Mouse (Mus musculus) limb, embryonic 14.5 days (tissue): Measurements from ENCODE around the gene Spats1. TPM values are rescaled to one million over a fixed set of nuclear protein-coding genes. Genes with fewer than 3 reads are reported as not detected.
A peak's percentile ranks its signal among the peaks of the same experiment; 100 is the strongest.
"Not testable (repeated sequence)": the region's sequence is repeated elsewhere in the genome, so short reads cannot be mapped to it uniquely, and the experiment has no call there.

ENCODE experiments used
- ATAC-seq: fragments of 200-750 bp; cut with Nextera tagmentation; 2 replicates; pipeline ENCODE4 v1.8.0; 2017; ENCODE audit warnings: low read depth, moderate number of reproducible peaks, moderate TSS enrichment; ENCODE audit not compliant: low FRiP score
- DNase-seq: peaks from one replicate; pipeline ENCODE4 v3.0.0-alpha.2; 2015; ENCODE audit warnings: low spot score
- H3K27ac ChIP-seq: fragments of 300-500 bp; sonication (generic); replicated peaks from 2 replicates; pipeline ENCODE4 v1.5.1; 2014; ENCODE audit warnings: low read depth, mild to moderate bottlenecking, low read length, moderate library complexity, mixed read lengths
- H3K27me3 ChIP-seq: fragments of 300-500 bp; sonication (generic); 2 replicates; pipeline ENCODE4 v1.6.1; 2014; ENCODE audit warnings: low read length, mixed read lengths; ENCODE audit not compliant: control insufficient read depth, insufficient read depth
- H3K36me3 ChIP-seq: fragments of 300-500 bp; sonication (generic); 2 replicates; pipeline ENCODE4 v1.6.1; 2014; ENCODE audit warnings: mild to moderate bottlenecking, low read length, moderate library complexity, mixed read lengths; ENCODE audit not compliant: control insufficient read depth, insufficient read depth
- H3K4me1 ChIP-seq: fragments of 300-500 bp; sonication (generic); 2 replicates; pipeline ENCODE4 v1.6.1; 2014; ENCODE audit warnings: antibody characterized with exemption, low read length, mixed read lengths; ENCODE audit not compliant: control insufficient read depth, insufficient read depth
- H3K4me2 ChIP-seq: fragments of 300-500 bp; sonication (generic); replicated peaks from 2 replicates; pipeline ENCODE4 v1.6.1; 2014; ENCODE audit warnings: low read depth, mild to moderate bottlenecking, low read length, moderate library complexity; ENCODE audit not compliant: severe bottlenecking
- H3K4me3 ChIP-seq: fragments of 300-500 bp; sonication (generic); replicated peaks from 2 replicates; pipeline ENCODE4 v1.5.1; 2014; ENCODE audit warnings: low read length
- H3K9ac ChIP-seq: fragments of 300-500 bp; sonication (generic); 2 replicates; pipeline ENCODE4 v1.6.1; 2014; ENCODE audit warnings: mild to moderate bottlenecking, low read depth, low read length, moderate library complexity; ENCODE audit not compliant: severe bottlenecking
- H3K9me3 ChIP-seq: fragments of 300-500 bp; sonication (generic); 2 replicates; pipeline ENCODE4 v1.6.1; 2016; ENCODE audit warnings: low read length; ENCODE audit not compliant: control insufficient read depth
- POLR2A ChIP-seq: fragments of 200-500 bp; IDR thresholded peaks from 2 replicates; pipeline ENCODE4 v1.8.0; 2012; ENCODE audit warnings: inconsistent platforms, mild to moderate bottlenecking, moderate library complexity, borderline replicate concordance; ENCODE audit not compliant: insufficient read depth, insufficient read length; ENCODE audit errors: extremely low read depth
- WGBS: fragments of 180-500 bp; shearing (Covaris S2); extraction: QIAGEN DNeasy Blood & Tissue Kit; methylation state at CpG from one replicate; pipeline ENCODE4 v1.1.7; 2014; 5-methylcytosine and 5-hydroxymethylcytosine counted together
- polyA plus RNA-seq, 2 experiments: library from polyadenylated mRNA; depleted of rRNA in 1 of 2; stranded (reverse) in 1 of 2; unstranded in 1 of 2; fragments of >200 nt; fragmentation: Nextera tagmentation in 1 of 2; extraction: Ambion mirVana in 1 of 2; gene quantifications; 2 replicates each; pipeline versions ENCODE4 v1.2.1 to v1.2.3; 2012 to 2014

Spats1 gene
- polyA plus RNA-seq, 2 experiments, result 0.44 to 0.62 TPM

DNA sequence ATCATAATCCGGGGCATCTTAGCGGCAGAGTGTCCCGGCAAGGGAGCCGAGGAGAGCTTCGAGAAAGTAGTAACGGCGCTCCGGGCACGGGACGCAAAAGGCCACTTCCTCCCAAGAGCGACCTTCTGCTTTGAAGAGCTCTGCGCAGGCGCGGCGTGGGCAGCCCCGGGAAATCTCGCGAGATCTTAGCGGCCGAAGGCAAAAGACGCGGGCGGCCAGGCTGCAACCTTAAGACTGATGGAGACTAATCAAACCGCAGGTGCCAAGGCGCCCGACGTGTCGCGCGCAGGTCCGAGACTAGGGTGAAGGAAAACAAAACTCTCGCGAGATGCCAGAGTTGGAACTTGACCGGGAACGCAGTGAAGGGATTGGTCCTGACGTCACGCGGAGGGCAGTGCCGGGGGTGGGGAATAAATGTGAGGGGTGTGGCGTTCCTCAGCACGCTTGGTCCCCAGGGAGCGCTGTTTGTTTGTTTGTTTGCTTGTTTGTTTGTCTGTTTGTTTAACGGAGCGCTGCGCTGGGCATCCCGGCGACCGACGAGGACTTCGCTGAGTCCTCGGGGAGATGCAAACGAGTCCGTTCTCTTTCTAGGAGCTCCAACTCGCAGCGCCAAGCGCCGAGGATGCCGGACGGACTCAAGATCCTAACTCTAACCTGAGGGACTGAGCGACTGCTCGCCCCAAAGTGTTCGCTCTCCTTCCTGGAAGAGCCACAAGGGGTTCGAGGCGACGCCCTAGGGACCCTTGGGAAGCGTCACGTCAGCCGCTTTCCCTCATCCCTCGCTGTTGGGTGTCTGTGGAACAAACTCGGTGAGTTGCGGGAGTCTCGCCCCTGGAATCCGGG, 41.6 kb downstream of the Spats1 start, which contains the start of gene Cdc5l:
Gene Cdc5l (minus strand): TSS at position 319 of the 843 bp plus-strand sequence.
- no peaks in the 10 kb centered on the region for H3K27me3 ChIP-seq
- TF ChIP-seq POLR2A, result peak; percentile 82; the same call in 1 of the 2 replicates
- peaks cover 17% of the 10 kb centered on the region for H3K4me1 ChIP-seq
- H3K9ac ChIP-seq, result peak within 1 kb of the TSS; percentile 78
- peak within 1 kb of the TSS; percentile 89 for H3K4me2 ChIP-seq
- DNase-seq (peak; percentile 100), ATAC-seq (peak; percentile 98)
- WGBS, result under 1% methylated on average over 73 of the region's 73 CpGs
- H3K4me3 ChIP-seq, result peak within 1 kb of the TSS; percentile 69
- peak within 1 kb of the TSS; percentile 90 for H3K27ac ChIP-seq
- no peaks in the 10 kb centered on the region for H3K9me3 ChIP-seq
- H3K36me3 ChIP-seq, result peaks cover 11% of the 10 kb centered on the region; the same call in 1 of the 2 replicates

DNA sequence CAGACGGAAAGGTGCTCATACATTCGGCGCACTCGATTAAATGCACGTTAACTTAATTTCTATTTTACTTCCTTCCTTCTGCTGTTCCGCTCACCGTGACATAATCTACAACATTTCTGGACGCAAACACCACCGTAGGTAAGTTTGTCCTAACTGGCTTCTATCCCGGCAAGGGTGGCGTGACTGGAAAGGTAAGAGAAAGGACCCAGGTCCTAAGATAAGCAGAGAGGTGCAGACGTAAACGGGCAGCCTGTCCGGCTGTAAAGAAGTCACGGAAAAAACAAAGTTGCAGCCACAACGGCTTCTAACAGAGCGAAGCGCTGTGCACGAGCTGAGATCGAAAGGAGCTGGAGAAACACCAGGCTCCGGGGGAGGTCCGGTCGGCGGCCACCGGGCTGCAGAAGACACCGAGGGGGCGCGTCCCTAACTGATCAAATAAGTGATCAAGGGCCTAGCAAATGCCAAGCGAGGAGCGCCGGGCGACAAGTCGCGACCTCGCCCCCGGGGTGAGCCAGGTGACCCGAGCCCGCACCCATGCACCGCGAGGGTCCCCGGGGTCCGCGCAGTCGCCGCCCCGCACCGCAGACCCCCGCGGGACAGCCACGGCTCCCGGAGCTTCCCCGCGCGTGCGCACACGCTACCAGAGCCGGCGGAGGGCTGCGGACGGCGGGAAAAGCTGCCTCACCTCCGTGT, 42.4 kb downstream of the Spats1 start:
- Histone ChIP-seq H3K9ac (peak overlapping the region; percentile 78), H3K9me3 (no peaks in the 10 kb centered on the region), H3K4me1 (peaks cover 17% of the 10 kb centered on the region), H3K4me2 (peak overlapping the region; percentile 89), H3K27ac (peak overlapping the region; percentile 90), H3K4me3 (peak overlapping the region; percentile 69), H3K27me3 (no peaks in the 10 kb centered on the region), H3K36me3 (peaks cover 11% of the 10 kb centered on the region)
- DNase-seq, result peak; percentile 4
- TF ChIP-seq POLR2A, result no peak
- WGBS, result under 1% methylated on average over 60 of the region's 62 CpGs
- ATAC-seq, result peak; percentile 67

DNA sequence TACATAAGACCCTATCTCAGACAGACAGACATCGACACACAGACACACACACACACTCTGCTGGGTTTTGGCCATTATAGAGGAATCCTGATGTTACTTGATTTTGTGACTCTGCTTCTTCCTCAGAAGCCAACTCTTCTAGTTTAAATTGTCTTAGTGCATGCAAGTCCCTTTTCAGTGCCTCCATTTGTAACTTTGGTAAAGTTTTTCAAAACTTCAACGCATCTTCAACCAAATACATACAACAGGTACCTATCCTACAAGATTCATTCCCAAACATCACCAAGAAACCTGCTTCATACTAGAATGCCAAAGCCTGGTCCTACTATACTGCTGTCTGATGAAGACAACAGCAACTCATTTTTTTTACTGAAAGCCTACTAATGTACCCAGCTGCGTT, 43.2 kb downstream of the Spats1 start:
- Histone ChIP-seq H3K27me3 (no peaks in the 10 kb centered on the region), H3K4me2 (peak overlapping the region; percentile 89), H3K27ac (no peak overlapping the region), H3K36me3 (peaks cover 14% of the 10 kb centered on the region), H3K9me3 (no peaks in the 10 kb centered on the region), H3K4me1 (peaks cover 17% of the 10 kb centered on the region), H3K9ac (peak overlapping the region; percentile 78), H3K4me3 (peak overlapping the region; percentile 69)
- 80% methylated on average over 3 of the region's 3 CpGs for WGBS
- no peak for TF ChIP-seq POLR2A
- DNase-seq (no peak), ATAC-seq (no peak)

DNA sequence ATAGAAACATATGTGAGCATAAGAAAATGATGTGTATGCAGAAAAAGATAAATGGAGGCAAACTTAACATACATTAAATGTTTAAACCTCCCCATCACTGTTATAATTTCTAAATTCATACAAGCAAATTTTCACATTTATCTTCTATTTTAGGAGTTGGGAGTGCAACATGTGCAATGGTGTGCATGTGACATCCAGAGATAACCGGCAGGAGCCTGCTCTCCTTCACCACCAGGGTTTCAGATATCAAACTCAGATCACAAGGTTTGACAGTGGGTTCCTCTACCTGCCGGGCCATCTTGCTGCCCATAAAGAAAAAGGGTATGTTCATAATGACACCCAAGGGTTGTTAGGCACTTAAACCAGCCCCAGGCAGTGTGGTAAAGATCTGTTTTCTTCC, 57.8 kb downstream of the Spats1 start:
- H3K36me3 ChIP-seq, result peaks cover 80% of the 10 kb centered on the region
- no peak for TF ChIP-seq POLR2A
- no peaks in the 10 kb centered on the region for H3K27me3 ChIP-seq
- no peak for ATAC-seq
- H3K9me3 ChIP-seq, result no peaks in the 10 kb centered on the region
- no peak for DNase-seq
- no peak overlapping the region for H3K4me2 ChIP-seq
- WGBS, result 60% methylated on average over 2 of the region's 2 CpGs
- no peak overlapping the region for H3K4me3 ChIP-seq
- no peak overlapping the region for H3K27ac ChIP-seq
- H3K4me1 ChIP-seq, result no peaks in the 10 kb centered on the region
- no peak overlapping the region for H3K9ac ChIP-seq

DNA sequence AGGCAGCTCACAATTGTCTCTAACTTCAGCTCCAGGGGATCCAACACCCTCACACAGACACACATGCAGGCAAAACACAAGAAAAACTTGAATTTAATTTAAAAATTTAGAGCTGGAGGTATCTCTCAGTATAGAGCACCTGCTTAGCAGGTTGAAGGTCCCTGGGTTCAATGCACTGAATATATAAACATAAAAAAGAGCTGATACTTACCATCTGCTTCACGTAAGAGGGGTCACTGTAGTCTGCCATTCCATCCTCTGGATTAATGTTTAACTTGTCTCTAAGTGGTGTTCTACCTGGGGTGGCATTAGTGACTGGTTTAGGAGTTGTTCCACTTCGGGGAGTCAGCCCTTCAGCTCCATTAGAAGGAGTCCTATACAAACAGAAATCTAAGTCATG, 63.6 kb downstream of the Spats1 start:
- not testable (repeated sequence) for H3K4me2 ChIP-seq, H3K27me3 ChIP-seq, H3K4me1 ChIP-seq, H3K27ac ChIP-seq, DNase-seq, ATAC-seq, H3K9me3 ChIP-seq, H3K4me3 ChIP-seq, H3K9ac ChIP-seq
- peaks cover 89% of the 10 kb centered on the region for H3K36me3 ChIP-seq
- 87% methylated on average over 2 of the region's 2 CpGs for WGBS
